Mouse (Mus musculus): ENCODE results near the gene Prkce. TPM values are rescaled to one million over a fixed set of nuclear protein-coding genes. Genes with fewer than 3 reads are reported as not detected.

Gene Prkce
- total RNA-seq, 2 experiments from 2014 or later = 253 to 257 TPM

GRCm38 (mm10) chr17:86283741-86284140 lies 116.2 kb downstream of the Prkce start:
- intact Hi-C loops (cut with DNase I) = no loop called here
- DNase-seq = peak; percentile 36

GRCm38 (mm10) chr17:86285058-86285457 lies 117.5 kb downstream of the Prkce start:
- DNase-seq = no peak
- intact Hi-C loops (cut with DNase I) = no loop called here

GRCm38 (mm10) chr17:86286747-86287271 lies 119.2 kb downstream of the Prkce start:
- DNase-seq = no peak
- intact Hi-C loops (cut with DNase I) = no loop called here

- intact Hi-C loops (cut with DNase I) = no loop called here
- DNase-seq = no peak
Observed at GRCm38 (mm10) chr17:86292711-86293110, 125.1 kb downstream of the Prkce start.

- intact Hi-C loops (cut with DNase I) = no loop called here
- DNase-seq = peak; percentile 38
Observed at GRCm38 (mm10) chr17:86293247-86293744, 125.7 kb downstream of the Prkce start.

- intact Hi-C loops (cut with DNase I) = no loop called here
Observed at GRCm38 (mm10) chr17:86299576-86299975, 132.0 kb downstream of the Prkce start.

GRCm38 (mm10) chr17:86300774-86301595 lies 133.4 kb downstream of the Prkce start:
- intact Hi-C loops (cut with DNase I) = no loop called here
- DNase-seq = no peak

More at GRCm38 (mm10) chr17:86299576-86299975, 132.0 kb downstream of the Prkce start:
- DNase-seq = no peak

GRCm38 (mm10) chr17:86302266-86302665 lies 134.7 kb downstream of the Prkce start:
- DNase-seq = peak; percentile 80
- intact Hi-C loops (cut with DNase I) = no loop called here

- intact Hi-C loops (cut with DNase I) = no loop called here
- DNase-seq = no peak
Observed at GRCm38 (mm10) chr17:86302861-86303331, 135.3 kb downstream of the Prkce start.

- intact Hi-C loops (cut with DNase I) = no loop called here
Observed at GRCm38 (mm10) chr17:86303401-86304243, 136.0 kb downstream of the Prkce start.

GRCm38 (mm10) chr17:86304923-86305630 lies 137.5 kb downstream of the Prkce start:
- intact Hi-C loops (cut with DNase I) = no loop called here
- no peak for DNase-seq

More at GRCm38 (mm10) chr17:86303401-86304243, 136.0 kb downstream of the Prkce start:
- no peak for DNase-seq

- DNase-seq = no peak
- intact Hi-C loops (cut with DNase I) = no loop called here
Observed at GRCm38 (mm10) chr17:86306161-86306560, 138.6 kb downstream of the Prkce start.

- no peak for DNase-seq
- intact Hi-C loops (cut with DNase I) = no loop called here
Observed at GRCm38 (mm10) chr17:86313413-86314139, 146.0 kb downstream of the Prkce start.

GRCm38 (mm10) chr17:86315874-86316273 lies 148.3 kb downstream of the Prkce start:
- intact Hi-C loops (cut with DNase I) = no loop called here

GRCm38 (mm10) chr17:86316771-86317170 lies 149.2 kb downstream of the Prkce start:
- no peak for DNase-seq
- intact Hi-C loops (cut with DNase I) = no loop called here

More at GRCm38 (mm10) chr17:86315874-86316273, 148.3 kb downstream of the Prkce start:
- no peak for DNase-seq

GRCm38 (mm10) chr17:86317197-86317596 lies 149.6 kb downstream of the Prkce start:
- intact Hi-C loops (cut with DNase I) = no loop called here
- no peak for DNase-seq

GRCm38 (mm10) chr17:86319967-86320602 lies 152.5 kb downstream of the Prkce start:
- no peak for DNase-seq
- intact Hi-C loops (cut with DNase I) = no loop called here

- intact Hi-C loops (cut with DNase I) = no loop called here
- DNase-seq = no peak
Observed at GRCm38 (mm10) chr17:86322840-86323239, 155.3 kb downstream of the Prkce start.

GRCm38 (mm10) chr17:86323310-86323709 lies 155.7 kb downstream of the Prkce start:
- no peak for DNase-seq
- intact Hi-C loops (cut with DNase I) = no loop called here

Data from left cerebral cortex, postnatal 4 days (tissue).